Mouse (Mus musculus) limb, embryonic 14.5 days (tissue): ENCODE results near the gene Nr6a1. TPM values are rescaled to one million over a fixed set of nuclear protein-coding genes. Genes with fewer than 3 reads are reported as not detected.

Source experiments
- ATAC-seq: fragments of 200-750 bp; cut with Nextera tagmentation; 2 replicates; pipeline ENCODE4 v1.8.0; 2017; ENCODE audit warnings: low read depth, moderate number of reproducible peaks, moderate TSS enrichment; ENCODE audit not compliant: low FRiP score
- DNase-seq: peaks from one replicate; pipeline ENCODE4 v3.0.0-alpha.2; 2015; ENCODE audit warnings: low spot score
- H3K27ac ChIP-seq: fragments of 300-500 bp; sonication (generic); replicated peaks from 2 replicates; pipeline ENCODE4 v1.5.1; 2014; ENCODE audit warnings: low read depth, mild to moderate bottlenecking, low read length, moderate library complexity, mixed read lengths
- H3K27me3 ChIP-seq: fragments of 300-500 bp; sonication (generic); 2 replicates; pipeline ENCODE4 v1.6.1; 2014; ENCODE audit warnings: low read length, mixed read lengths; ENCODE audit not compliant: control insufficient read depth, insufficient read depth
- H3K36me3 ChIP-seq: fragments of 300-500 bp; sonication (generic); 2 replicates; pipeline ENCODE4 v1.6.1; 2014; ENCODE audit warnings: mild to moderate bottlenecking, low read length, moderate library complexity, mixed read lengths; ENCODE audit not compliant: control insufficient read depth, insufficient read depth
- H3K4me1 ChIP-seq: fragments of 300-500 bp; sonication (generic); 2 replicates; pipeline ENCODE4 v1.6.1; 2014; ENCODE audit warnings: antibody characterized with exemption, low read length, mixed read lengths; ENCODE audit not compliant: control insufficient read depth, insufficient read depth
- H3K4me2 ChIP-seq: fragments of 300-500 bp; sonication (generic); replicated peaks from 2 replicates; pipeline ENCODE4 v1.6.1; 2014; ENCODE audit warnings: low read depth, mild to moderate bottlenecking, low read length, moderate library complexity; ENCODE audit not compliant: severe bottlenecking
- H3K4me3 ChIP-seq: fragments of 300-500 bp; sonication (generic); replicated peaks from 2 replicates; pipeline ENCODE4 v1.5.1; 2014; ENCODE audit warnings: low read length
- H3K9ac ChIP-seq: fragments of 300-500 bp; sonication (generic); 2 replicates; pipeline ENCODE4 v1.6.1; 2014; ENCODE audit warnings: mild to moderate bottlenecking, low read depth, low read length, moderate library complexity; ENCODE audit not compliant: severe bottlenecking
- H3K9me3 ChIP-seq: fragments of 300-500 bp; sonication (generic); 2 replicates; pipeline ENCODE4 v1.6.1; 2016; ENCODE audit warnings: low read length; ENCODE audit not compliant: control insufficient read depth
- POLR2A ChIP-seq: fragments of 200-500 bp; IDR thresholded peaks from 2 replicates; pipeline ENCODE4 v1.8.0; 2012; ENCODE audit warnings: inconsistent platforms, mild to moderate bottlenecking, moderate library complexity, borderline replicate concordance; ENCODE audit not compliant: insufficient read depth, insufficient read length; ENCODE audit errors: extremely low read depth
- WGBS: fragments of 180-500 bp; shearing (Covaris S2); extraction: QIAGEN DNeasy Blood & Tissue Kit; methylation state at CpG from one replicate; pipeline ENCODE4 v1.1.7; 2014; 5-methylcytosine and 5-hydroxymethylcytosine counted together
- polyA plus RNA-seq, 2 experiments: library from polyadenylated mRNA; depleted of rRNA in 1 of 2; stranded (reverse) in 1 of 2; unstranded in 1 of 2; fragments of >200 nt; fragmentation: Nextera tagmentation in 1 of 2; extraction: Ambion mirVana in 1 of 2; gene quantifications; 2 replicates each; pipeline versions ENCODE4 v1.2.1 to v1.2.3; 2012 to 2014

Nr6a1 gene
- polyA plus RNA-seq (2012; rRNA removed) (2.4 and 2.7 TPM in 2 replicates), polyA plus RNA-seq (2014; fragmentation: Nextera tagmentation; extraction: Ambion mirVana) (1.2 and 2.3 TPM in 2 replicates)

- ATAC-seq: no peak
- Histone ChIP-seq H3K36me3 (no peaks in the 10 kb centered on the region), H3K9ac (no peak within 1 kb of the TSS), H3K4me3 (peak within 1 kb of the TSS; percentile 75), H3K4me1 (peaks cover 15% of the 10 kb centered on the region), H3K27me3 (peaks cover 21% of the 10 kb centered on the region), H3K9me3 (no peaks in the 10 kb centered on the region), H3K4me2 (peak within 1 kb of the TSS; percentile 96), H3K27ac (no peak within 1 kb of the TSS)
- peak; percentile 78 for DNase-seq
- TF ChIP-seq POLR2A: no peak
- 8% methylated on average over 19 of the region's 19 CpGs for WGBS
Measured at GRCm38 (mm10) chr2:38927115-38927979, at the start of gene Nr6a1. Gene Nr6a1, minus strand, starts transcription at chr2:38927688.

- DNase-seq: no peak
- TF ChIP-seq POLR2A: no peak
- H3K27me3 ChIP-seq: no peaks in the 10 kb centered on the region
- no peak overlapping the region for H3K4me3 ChIP-seq
- ATAC-seq: no peak
- 79% methylated on average over 21 of the region's 21 CpGs for WGBS
- no peak overlapping the region for H3K9ac ChIP-seq
- no peaks in the 10 kb centered on the region for H3K9me3 ChIP-seq
- no peak overlapping the region for H3K4me2 ChIP-seq
- H3K4me1 ChIP-seq: no peaks in the 10 kb centered on the region
- no peaks in the 10 kb centered on the region for H3K36me3 ChIP-seq
- H3K27ac ChIP-seq: no peak overlapping the region
Measured at GRCm38 (mm10) chr2:38975941-38976805, 48.7 kb upstream of the Nr6a1 start.

- Histone ChIP-seq H3K4me2 (no peak overlapping the region), H3K9me3 (no peaks in the 10 kb centered on the region), H3K27ac (no peak overlapping the region), H3K36me3 (no peaks in the 10 kb centered on the region), H3K4me1 (no peaks in the 10 kb centered on the region), H3K27me3 (no peaks in the 10 kb centered on the region), H3K4me3 (no peak overlapping the region), H3K9ac (no peak overlapping the region)
- TF ChIP-seq POLR2A: no peak
- ATAC-seq (no peak), DNase-seq (no peak)
- WGBS: 56% methylated on average over 3 of the region's 3 CpGs
Measured at GRCm38 (mm10) chr2:38975181-38975580, 47.7 kb upstream of the Nr6a1 start.

- Histone ChIP-seq H3K4me1 (no peaks in the 10 kb centered on the region), H3K27ac (no peak overlapping the region), H3K4me3 (no peak overlapping the region), H3K9me3 (no peaks in the 10 kb centered on the region), H3K36me3 (no peaks in the 10 kb centered on the region), H3K4me2 (no peak overlapping the region), H3K27me3 (no peaks in the 10 kb centered on the region), H3K9ac (no peak overlapping the region)
- TF ChIP-seq POLR2A: no peak
- DNase-seq (no peak), ATAC-seq (no peak)
- WGBS: 32% methylated on average over 2 of the region's 2 CpGs
Measured at GRCm38 (mm10) chr2:38974171-38974570, 46.7 kb upstream of the Nr6a1 start.

GRCm38 (mm10) chr2:38973701-38974100 is 46.2 kb upstream of the Nr6a1 start:
- no peak for TF ChIP-seq POLR2A
- ATAC-seq (no peak), DNase-seq (no peak)
- Histone ChIP-seq H3K27ac (no peak overlapping the region), H3K4me2 (no peak overlapping the region), H3K9me3 (no peaks in the 10 kb centered on the region), H3K9ac (no peak overlapping the region), H3K4me3 (no peak overlapping the region), H3K27me3 (no peaks in the 10 kb centered on the region), H3K36me3 (no peaks in the 10 kb centered on the region), H3K4me1 (no peaks in the 10 kb centered on the region)
- WGBS: 74% methylated on average over 7 of the region's 7 CpGs
